Mouse (Mus musculus): ENCODE results near the gene Gm49383.
"Not testable (repeated sequence)": the region's sequence is repeated elsewhere in the genome, so short reads cannot be mapped to it uniquely, and the experiment has no call there.

Gene Gm49383

DNA sequence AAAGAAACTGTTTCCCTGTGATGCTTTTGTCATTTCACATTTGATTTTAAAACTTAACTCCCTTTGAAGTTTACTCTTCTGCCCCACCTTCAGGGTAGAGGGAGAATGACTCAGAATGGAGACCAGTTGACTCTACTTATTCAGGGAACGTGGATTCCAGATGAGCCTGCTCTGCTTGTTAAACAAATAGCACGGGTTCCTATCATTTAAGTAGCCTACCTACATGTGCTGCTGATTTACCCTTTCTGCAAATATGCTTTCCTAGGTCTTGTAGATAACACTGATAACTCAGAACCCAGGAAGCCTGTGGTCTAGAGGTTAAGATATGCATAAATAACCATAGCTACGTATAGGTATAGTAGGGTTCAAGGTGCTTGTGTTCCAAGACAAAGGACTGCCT is 32.0 kb downstream of the Gm49383 start:
- no peak for DNase-seq (ENCODE audit: low spot score)

DNA sequence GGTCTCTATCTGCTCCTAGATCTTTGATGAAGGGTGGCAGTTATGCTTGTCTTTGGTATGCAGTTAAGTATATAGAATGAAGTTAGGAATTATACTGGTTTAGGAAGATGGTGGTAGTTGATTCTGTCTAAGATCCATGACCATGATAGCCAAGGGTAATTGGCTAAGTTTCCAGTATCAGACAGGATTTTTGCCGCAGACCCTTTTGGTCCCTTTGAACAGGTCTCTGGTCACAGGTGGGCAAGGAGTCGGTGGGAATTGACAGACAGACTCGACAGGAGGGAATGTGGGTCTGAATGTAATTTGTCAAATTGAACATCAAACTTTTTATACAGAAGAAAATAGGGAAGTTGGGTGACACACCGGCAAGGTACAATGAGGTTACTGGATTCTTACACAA is 33.3 kb downstream of the Gm49383 start:
- DNase-seq (ENCODE audit: low spot score), result not testable (repeated sequence)

DNA sequence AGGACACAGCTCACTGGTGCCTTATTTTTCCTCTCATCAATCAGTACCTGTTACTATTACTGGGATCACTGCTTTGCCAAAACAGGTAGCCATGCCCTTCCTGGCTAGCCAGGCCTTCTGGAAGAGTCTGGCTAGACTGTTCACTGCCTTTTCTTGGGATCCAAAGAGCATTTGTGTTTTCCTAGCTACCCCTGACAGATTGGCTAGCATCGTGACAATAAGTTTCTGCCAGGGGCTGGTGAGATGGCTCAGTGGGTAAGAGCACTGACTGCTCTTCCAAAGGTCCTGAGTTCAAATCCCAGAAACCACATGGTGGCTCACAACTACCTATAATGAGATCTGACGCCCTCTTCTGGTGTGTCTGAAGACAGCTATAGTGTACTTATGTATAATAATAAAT is 36.2 kb downstream of the Gm49383 start:
- not testable (repeated sequence) for DNase-seq (ENCODE audit: low spot score)

DNA sequence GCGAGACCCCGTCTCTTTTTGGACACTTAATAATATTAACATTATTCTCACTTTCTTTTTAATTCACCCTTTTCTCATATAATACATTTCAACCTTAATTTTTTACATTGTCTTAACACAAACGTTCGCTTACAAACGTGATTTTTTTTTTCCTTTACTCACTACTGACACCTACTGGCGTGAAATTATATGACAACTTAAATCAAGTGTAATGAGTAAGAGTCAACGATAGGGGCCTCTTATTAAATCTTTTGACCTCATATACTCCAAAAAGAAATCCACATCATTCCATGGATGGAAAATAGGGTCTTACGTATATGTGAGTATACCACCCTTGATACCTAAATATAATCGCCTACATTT is 37.3 kb downstream of the Gm49383 start:
- DNase-seq (ENCODE audit: low spot score), result no peak

DNA sequence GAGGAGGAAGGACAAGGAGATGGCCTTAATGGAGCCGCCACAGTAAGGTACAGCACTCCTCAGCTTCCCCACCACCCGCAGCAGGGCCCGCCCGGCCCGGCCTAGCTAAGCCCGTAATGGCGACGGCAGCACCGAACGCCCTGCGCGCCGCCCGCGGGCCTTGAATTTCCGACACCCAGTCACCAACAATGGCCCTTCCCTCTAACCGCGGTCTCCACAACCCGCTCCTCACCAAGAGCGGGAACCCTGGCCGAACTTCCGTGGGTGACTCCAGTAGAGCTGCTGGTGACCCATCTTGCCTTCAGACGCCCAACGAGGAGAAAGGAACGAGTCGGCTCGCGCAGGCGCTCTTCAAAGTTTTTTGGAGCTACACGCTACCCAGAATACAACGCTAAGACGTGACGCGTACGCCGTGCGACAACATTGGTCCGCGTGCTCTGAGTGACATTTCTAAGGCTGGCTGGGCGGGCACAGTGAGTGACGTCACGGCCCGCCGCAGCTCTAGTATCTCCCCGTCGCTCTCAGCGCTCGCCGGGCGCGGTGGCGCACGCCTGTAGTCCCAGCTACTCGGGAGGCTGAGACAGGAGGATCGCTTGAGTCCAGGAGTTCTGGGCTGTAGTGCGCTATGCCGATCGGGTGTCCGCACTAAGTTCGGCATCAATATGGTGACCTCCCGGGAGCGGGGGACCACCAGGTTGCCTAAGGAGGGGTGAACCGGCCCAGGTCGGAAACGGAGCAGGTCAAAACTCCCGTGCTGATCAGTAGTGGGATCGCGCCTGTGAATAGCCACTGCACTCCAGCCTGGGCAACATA is 37.9 kb downstream of the Gm49383 start, which contains the start of gene Rps29:
Rps29 (minus strand) TSS at position 422 of the 813 bp plus-strand sequence.
- peak; percentile 84 for DNase-seq (ENCODE audit: low spot score)

DNA sequence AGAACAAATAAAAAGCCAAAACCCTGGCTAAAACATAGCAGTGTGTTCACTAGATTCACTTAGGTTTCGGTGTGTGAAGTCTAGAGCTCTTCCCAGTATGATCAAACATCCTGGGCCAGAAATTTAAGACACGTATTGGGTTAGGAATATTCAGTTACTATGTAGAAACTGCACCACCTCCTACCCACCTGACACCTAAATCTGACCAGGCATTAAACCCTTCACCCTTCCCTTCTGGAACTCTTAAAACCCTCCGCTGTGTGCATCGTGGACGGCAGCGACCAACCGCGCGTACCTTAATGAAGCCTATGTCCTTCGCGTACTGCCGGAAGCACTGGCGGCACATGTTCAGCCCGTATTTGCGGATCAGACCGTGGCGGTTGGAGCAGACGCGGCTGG is 38.5 kb downstream of the Gm49383 start:
- no peak for DNase-seq (ENCODE audit: low spot score)

DNA sequence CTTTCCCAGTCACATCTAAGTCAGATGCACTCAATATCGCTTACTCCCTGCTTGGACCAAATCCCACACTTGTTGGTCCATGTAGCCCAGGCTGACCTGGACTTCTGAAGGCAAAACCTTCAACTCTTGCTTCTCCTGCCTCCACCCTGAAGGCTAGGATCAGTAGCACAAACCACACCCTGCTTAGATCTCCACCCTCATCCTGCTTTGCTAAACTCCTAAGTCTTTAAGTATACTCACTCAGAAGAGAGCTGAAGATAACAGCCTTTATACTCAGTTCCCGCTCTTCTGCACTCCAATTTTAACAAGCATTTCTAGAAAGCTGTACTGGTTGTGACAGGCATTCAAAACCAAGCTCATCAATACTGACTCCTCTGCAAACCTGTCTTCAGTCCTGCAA is 39.8 kb downstream of the Gm49383 start:
- DNase-seq (ENCODE audit: low spot score), result no peak

DNA sequence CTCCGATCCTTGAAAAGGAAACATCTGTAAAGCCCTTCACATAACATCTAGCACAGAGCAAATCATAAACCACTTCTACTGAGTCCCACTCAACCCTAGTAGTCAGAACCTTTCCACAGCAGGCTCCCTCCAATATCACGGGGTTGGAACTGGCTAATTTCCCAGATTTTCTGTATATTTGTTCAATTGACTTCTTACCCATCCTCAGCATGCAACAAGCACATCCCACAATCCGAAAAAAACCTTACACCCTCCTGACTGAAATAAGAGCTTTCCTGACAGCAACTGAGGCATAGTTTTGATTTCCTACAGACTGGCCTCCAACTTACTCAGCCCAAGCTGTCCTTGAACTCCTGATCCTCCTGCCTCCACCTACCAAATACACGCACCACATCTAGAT is 40.5 kb downstream of the Gm49383 start:
- DNase-seq (ENCODE audit: low spot score), result no peak

DNA sequence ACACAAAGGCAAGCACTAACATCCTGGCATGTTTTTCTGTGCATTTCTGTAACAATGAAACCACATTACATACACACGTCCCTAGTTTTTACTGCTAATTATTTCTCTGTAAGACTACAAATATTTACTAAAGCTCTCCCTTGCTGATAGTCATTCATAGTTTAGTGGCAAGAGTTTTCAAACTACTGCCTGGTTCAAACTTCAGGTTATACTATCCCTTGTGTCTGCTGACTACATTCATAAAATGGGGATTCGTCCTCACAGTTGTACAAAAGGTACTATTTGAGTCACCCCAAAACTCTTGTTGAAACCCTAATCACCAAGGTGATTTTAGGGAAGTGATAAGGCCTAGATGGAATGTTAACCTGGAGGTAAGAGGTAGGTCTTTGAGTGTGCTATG is 41.0 kb downstream of the Gm49383 start:
- DNase-seq (ENCODE audit: low spot score), result no peak

DNA sequence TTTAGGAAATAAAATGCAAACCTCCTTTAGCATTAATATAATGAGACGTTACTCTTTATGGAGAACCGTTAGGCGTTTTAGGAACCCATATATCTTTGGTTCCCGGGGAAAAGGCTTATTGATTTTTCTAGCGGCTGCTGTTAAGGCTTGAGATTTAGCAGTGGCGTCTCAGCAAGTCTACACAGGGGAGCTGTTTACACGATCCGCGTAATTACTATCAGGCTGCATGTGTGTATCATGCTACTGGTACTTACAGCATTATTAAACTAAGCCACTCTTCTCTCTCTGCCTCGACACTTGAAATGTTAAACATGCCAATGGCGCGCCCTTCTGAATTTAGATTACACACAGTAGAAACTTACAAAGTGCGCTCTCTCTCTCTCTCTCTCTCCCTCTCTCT is 46.9 kb downstream of the Gm49383 start:
- no peak for DNase-seq (ENCODE audit: low spot score)

DNA sequence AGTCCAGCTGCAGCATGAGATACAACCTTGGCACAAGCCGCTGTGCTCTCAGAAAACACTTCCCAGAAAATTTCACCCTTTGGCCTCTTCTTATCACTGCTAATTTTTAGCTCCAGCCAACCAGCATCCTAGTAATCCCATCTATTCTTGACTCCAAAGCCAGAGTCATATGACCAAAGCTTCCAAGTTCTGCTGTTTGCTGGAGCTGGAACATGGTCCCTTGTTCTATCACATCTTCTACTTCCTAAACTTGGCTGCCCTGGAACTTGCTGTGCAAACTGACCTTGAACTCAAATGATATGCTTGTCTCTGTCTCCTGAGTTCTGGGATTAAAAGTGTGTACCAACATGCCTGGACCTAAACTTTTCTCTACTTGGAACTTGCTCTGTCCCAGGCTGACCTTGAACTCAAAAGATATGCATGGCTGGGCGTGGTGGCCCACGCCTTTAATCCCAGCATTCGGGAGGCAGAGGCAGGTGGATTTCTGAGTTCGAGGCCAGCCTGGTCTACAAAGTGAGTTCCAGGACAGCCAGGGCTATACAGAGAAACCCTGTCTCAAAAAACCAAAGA is 49.7 kb downstream of the Gm49383 start:
- DNase-seq (ENCODE audit: low spot score), result no peak

DNA sequence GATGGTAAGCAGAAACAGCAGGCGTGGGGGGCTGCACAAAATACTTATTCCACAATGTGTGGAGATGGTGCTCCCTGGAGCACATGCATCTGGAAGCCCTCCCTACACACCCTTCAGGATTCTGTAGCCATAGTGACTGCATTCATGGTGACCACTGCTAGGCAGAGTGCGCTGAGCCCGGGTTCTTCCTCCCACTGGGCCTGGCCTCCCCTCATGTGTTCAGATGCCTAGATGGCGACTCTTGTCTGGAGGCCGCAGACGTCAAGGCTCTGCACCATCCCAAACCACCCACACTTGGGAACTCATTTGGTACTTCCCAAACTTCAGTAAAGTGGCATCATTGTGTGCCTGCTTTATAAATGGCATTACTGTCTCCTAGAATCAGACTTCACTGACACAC is 53.4 kb downstream of the Gm49383 start:
- DNase-seq (ENCODE audit: low spot score), result no peak

DNA sequence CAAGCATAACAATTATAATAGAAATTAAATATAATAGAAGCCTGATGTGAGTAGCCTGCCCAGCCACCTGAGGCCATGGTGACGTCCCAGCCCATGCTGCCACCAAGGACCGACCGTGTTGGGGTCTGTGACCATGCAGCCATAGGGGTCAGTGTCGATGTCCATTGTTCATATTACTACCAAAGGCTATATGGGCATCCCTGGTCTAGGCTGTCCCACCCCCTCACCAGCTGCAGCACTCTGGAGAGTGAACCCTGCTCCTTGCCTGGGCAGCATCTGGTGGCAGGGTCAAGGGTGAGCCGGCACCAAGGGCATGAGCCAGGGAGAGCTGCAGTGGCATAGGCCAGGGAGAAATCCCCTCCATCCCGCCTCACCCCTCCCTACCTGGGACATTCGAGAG is 57.1 kb downstream of the Gm49383 start:
- no peak for DNase-seq (ENCODE audit: low spot score)

DNA sequence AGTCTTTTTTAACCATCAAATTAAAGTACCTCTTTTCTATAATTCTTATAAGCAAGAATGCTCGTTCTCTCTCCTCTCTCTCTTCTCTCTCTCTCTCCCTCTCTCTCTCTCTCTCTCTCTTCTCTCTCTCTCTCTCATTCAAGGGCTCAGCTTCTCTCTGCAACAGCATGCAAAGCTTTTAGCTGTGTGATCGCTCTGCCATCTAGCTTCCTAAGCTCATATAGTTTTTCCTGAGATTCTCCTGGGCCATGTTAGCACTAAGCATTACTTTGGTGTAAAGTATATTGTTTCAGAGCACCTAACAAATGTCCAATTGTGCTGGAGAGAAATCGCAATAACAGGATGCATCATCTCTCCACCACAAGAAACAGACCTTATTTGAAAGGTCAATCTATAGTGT is 57.7 kb downstream of the Gm49383 start:
- no peak for DNase-seq (ENCODE audit: low spot score)
